Mouse (Mus musculus): ENCODE data around the gene Npm3.

- TF ChIP-seq CTCF (IDR thresholded peaks at IDR 0.05; ENCODE audit: low read depth, low read length) (no peak), POLR2A (IDR thresholded peaks at IDR 0.05; ENCODE audit: insufficient read depth, low read length) (no peak)
Observed at GRCm38 (mm10) chr19:45736241-45736640, 13.2 kb downstream of the Npm3 start.

Data from ES-Bruce4 (cell line).